Mouse (Mus musculus) MEL (cell line): ENCODE results near the gene Ppp1r12a.

Source experiments
- MAZ ChIP-seq: IDR thresholded peaks from 2 replicates; pipeline ENCODE4 v1.6.1; 2012; ENCODE audit warnings: low read depth, mild to moderate bottlenecking, inconsistent platforms, low read length, improper control_type of control experiment
- MYC ChIP-seq: IDR thresholded peaks from 2 replicates; pipeline ENCODE4 v1.6.1; 2011; ENCODE audit warnings: low read depth, mild to moderate bottlenecking, low read length, improper control_type of control experiment, moderate library complexity
- TCF12 ChIP-seq: IDR thresholded peaks from 2 replicates; pipeline ENCODE4 v1.6.1; 2014; ENCODE audit warnings: low read depth, mild to moderate bottlenecking, inconsistent platforms, low read length, improper control_type of control experiment, moderate library complexity
- USF1 ChIP-seq: IDR thresholded peaks from 2 replicates; pipeline ENCODE4 v1.6.1; 2014; ENCODE audit warnings: low read depth, mild to moderate bottlenecking, inconsistent platforms, low read length, improper control_type of control experiment, moderate library complexity

GRCm38 (mm10) chr10:108314396-108314795, 152.4 kb downstream of the Ppp1r12a start:
- TF ChIP-seq MAZ (no peak), MYC (no peak), TCF12 (peak; percentile 95), USF1 (no peak)
